Mouse (Mus musculus) liver, postnatal 0 days (tissue): Measurements from ENCODE around the gene Dhodh.

Experiments
- CTCF ChIP-seq: sonication (generic); IDR thresholded peaks from 2 replicates; pipeline ENCODE4 v1.5.1; 2016; ENCODE audit warnings: antibody characterized with exemption, low read depth
- EP300 ChIP-seq: IDR thresholded peaks from 2 replicates; pipeline ENCODE4 v1.6.1; 2016; ENCODE audit warnings: antibody characterized with exemption, low read depth, mild to moderate bottlenecking

DNA sequence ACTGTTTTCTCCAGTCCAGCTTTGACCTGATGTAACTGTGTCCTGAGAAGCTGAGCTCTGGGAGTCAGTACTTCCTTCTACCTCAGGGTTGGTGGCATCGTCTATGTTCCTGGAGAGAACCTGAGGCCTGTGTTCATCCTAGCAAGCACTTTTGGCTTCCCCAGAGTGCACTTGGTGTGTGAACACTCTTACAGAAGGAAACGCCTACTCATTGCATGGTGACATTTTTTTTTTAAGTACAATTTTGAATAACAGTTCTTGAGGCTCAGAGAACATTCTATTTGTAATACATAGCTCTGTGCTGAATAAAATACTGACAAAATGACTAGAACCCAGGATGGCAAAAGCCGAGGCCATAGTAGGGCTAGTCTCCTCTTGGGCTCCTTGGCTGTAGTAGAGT lies 48.4 kb upstream of the Dhodh start:
- TF ChIP-seq CTCF, result no peak
- TF ChIP-seq EP300, result no peak
